Mouse (Mus musculus): Measurements from ENCODE around the gene Mucl1. TPM values are rescaled to one million over a fixed set of nuclear protein-coding genes. Genes with fewer than 3 reads are reported as not detected.
"Not testable (repeated sequence)": the region's sequence is repeated elsewhere in the genome, so short reads cannot be mapped to it uniquely, and the experiment has no call there.

The Mucl1 gene
- under 1 TPM in 1 of 4 experiments, not detected in 3; 0.49 TPM for total RNA-seq (2022)

- DNase-seq (ENCODE audit: low spot score): no peak
Observed at GRCm38 (mm10) chr15:103755369-103755768, at the start of gene Mucl1. Mucl1 (minus strand) TSS chr15:103755469.

- DNase-seq (ENCODE audit: low spot score): peak; percentile 5
Observed at GRCm38 (mm10) chr15:103766836-103767235, 11.6 kb upstream of the Mucl1 start.

GRCm38 (mm10) chr15:103716861-103717260 lies 38.4 kb downstream of the Mucl1 start:
- not testable (repeated sequence) for DNase-seq (ENCODE audit: low spot score)

Other genes with a start within 250 kb of the Mucl1 start
- gene Ppp1r1a, start 217.5 kb downstream of the Mucl1 start, total RNA-seq (2022): 10 to 100 TPM in 2 of 4 experiments, 1 to 10 TPM in 2; 8.7 to 15.2 (median 12.4) TPM
- gene Glycam1, start 190.4 kb downstream of the Mucl1 start, total RNA-seq (2022): not detected
- under 1 TPM in 1 of 4 experiments, not detected in 3; 0.46 TPM for gene Mucl2, start 143.8 kb upstream of the Mucl1 start, total RNA-seq (2022)